Mouse (Mus musculus) ZHBTc4 (cell line): ENCODE measurements around the gene Mgat4a.

Source experiments
- DNase-seq: peaks from one replicate; pipeline ENCODE4 v3.0.0-alpha.2; 2011; ENCODE audit warnings: low read depth, low spot score

The Mgat4a gene

GRCm38 (mm10) chr1:37399734-37400133, 141.1 kb downstream of the Mgat4a start:
- no peak for DNase-seq

- no peak for DNase-seq
These were observed 141.9 kb downstream of the Mgat4a start for GRCm38 (mm10) chr1:37398961-37399360.

GRCm38 (mm10) chr1:37396481-37396880, 144.3 kb downstream of the Mgat4a start:
- no peak for DNase-seq

- DNase-seq, result no peak
These were observed 147.6 kb downstream of the Mgat4a start for GRCm38 (mm10) chr1:37393174-37393573.
